Mouse (Mus musculus): ENCODE measurements around the gene Sik3. TPM values are rescaled to one million over a fixed set of nuclear protein-coding genes. Genes with fewer than 3 reads are reported as not detected.

Gene Sik3
- polyA plus RNA-seq, 1 experiment from 2014 or later = 8.4 TPM

GRCm38 (mm10) chr9:46173919-46174318, 161.3 kb downstream of the Sik3 start:
- Histone ChIP-seq H3K4me1 (peaks cover 33% of the 10 kb centered on the region), H3K27ac (replicated peaks) (no peak overlapping the region)
- WGBS = 92% methylated on average over 6 of the region's 6 CpGs

GRCm38 (mm10) chr9:46174770-46175294, 162.2 kb downstream of the Sik3 start:
- H3K27ac ChIP-seq (replicated peaks) = no peak overlapping the region
- no peaks in the 10 kb centered on the region for H3K27me3 ChIP-seq (replicated peaks; ENCODE audit: low read depth, poor library complexity, severe bottlenecking)
- H3K4me3 ChIP-seq = no peak overlapping the region
- peaks cover 16% of the 10 kb centered on the region for H3K36me3 ChIP-seq (replicated peaks)
- H3K9me3 ChIP-seq = no peaks in the 10 kb centered on the region
- peaks cover 26% of the 10 kb centered on the region for H3K4me1 ChIP-seq
- WGBS = 81% methylated on average over 5 of the region's 5 CpGs
- no peak for DNase-seq (ENCODE audit: low spot score)

More at GRCm38 (mm10) chr9:46173919-46174318, 161.3 kb downstream of the Sik3 start:
- Histone ChIP-seq H3K36me3 (replicated peaks) (peaks cover 16% of the 10 kb centered on the region), H3K4me3 (no peak overlapping the region), H3K27me3 (replicated peaks; ENCODE audit: low read depth, poor library complexity, severe bottlenecking) (no peaks in the 10 kb centered on the region), H3K9me3 (no peaks in the 10 kb centered on the region)
- no peak for DNase-seq (ENCODE audit: low spot score)

- no peak overlapping the region for H3K27ac ChIP-seq (replicated peaks)
- H3K4me3 ChIP-seq = no peak overlapping the region
- H3K4me1 ChIP-seq = peaks cover 21% of the 10 kb centered on the region
- DNase-seq (ENCODE audit: low spot score) = no peak
- H3K36me3 ChIP-seq (replicated peaks) = peaks cover 16% of the 10 kb centered on the region
- 73% methylated on average over 1 of the region's 1 CpGs for WGBS
- H3K27me3 ChIP-seq (replicated peaks; ENCODE audit: low read depth, poor library complexity, severe bottlenecking) = no peaks in the 10 kb centered on the region
- no peaks in the 10 kb centered on the region for H3K9me3 ChIP-seq
Measured at GRCm38 (mm10) chr9:46175300-46175699, 162.7 kb downstream of the Sik3 start.

GRCm38 (mm10) chr9:46175938-46176375, 163.3 kb downstream of the Sik3 start:
- Histone ChIP-seq H3K27me3 (replicated peaks; ENCODE audit: low read depth, poor library complexity, severe bottlenecking) (no peaks in the 10 kb centered on the region), H3K27ac (replicated peaks) (no peak overlapping the region), H3K4me3 (no peak overlapping the region), H3K4me1 (peaks cover 19% of the 10 kb centered on the region), H3K36me3 (replicated peaks) (peaks cover 16% of the 10 kb centered on the region), H3K9me3 (no peaks in the 10 kb centered on the region)
- no peak for DNase-seq (ENCODE audit: low spot score)
- 75% methylated on average over 1 of the region's 1 CpGs for WGBS

- Histone ChIP-seq H3K27me3 (replicated peaks; ENCODE audit: low read depth, poor library complexity, severe bottlenecking) (no peaks in the 10 kb centered on the region), H3K4me3 (no peak overlapping the region), H3K9me3 (no peaks in the 10 kb centered on the region), H3K4me1 (peaks cover 19% of the 10 kb centered on the region), H3K36me3 (replicated peaks) (peaks cover 16% of the 10 kb centered on the region), H3K27ac (replicated peaks) (no peak overlapping the region)
- no peak for DNase-seq (ENCODE audit: low spot score)
- 85% methylated on average over 4 of the region's 4 CpGs for WGBS
Measured at GRCm38 (mm10) chr9:46176613-46177012, 164.0 kb downstream of the Sik3 start.

DNA sequence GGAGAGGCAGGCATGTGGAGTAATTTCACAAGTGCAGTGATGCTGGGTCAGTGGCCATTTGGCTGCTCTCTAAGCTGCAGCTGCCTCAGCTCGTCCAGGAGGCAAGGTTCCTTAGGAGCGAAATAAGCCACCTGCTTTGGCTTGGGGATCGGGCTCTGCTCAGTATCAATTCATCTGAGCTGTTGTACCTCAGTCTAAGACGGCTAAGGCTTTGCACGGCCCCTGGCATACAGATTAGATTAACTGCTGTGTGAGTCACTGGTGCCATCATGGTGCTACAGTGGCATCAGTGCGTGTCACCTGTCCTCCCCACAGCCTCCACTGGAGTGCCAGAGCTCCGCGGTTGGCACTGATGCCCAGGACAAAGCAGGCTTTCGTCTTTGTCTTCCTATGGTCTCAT, 166.0 kb downstream of the Sik3 start:
- H3K36me3 ChIP-seq (replicated peaks) = peaks cover 16% of the 10 kb centered on the region
- peaks cover 16% of the 10 kb centered on the region for H3K4me1 ChIP-seq
- WGBS = 90% methylated on average over 9 of the region's 9 CpGs
- no peaks in the 10 kb centered on the region for H3K9me3 ChIP-seq
- no peak overlapping the region for H3K27ac ChIP-seq (replicated peaks)
- H3K27me3 ChIP-seq (replicated peaks; ENCODE audit: low read depth, poor library complexity, severe bottlenecking) = no peaks in the 10 kb centered on the region
- no peak for DNase-seq (ENCODE audit: low spot score)
- H3K4me3 ChIP-seq = no peak overlapping the region

DNA sequence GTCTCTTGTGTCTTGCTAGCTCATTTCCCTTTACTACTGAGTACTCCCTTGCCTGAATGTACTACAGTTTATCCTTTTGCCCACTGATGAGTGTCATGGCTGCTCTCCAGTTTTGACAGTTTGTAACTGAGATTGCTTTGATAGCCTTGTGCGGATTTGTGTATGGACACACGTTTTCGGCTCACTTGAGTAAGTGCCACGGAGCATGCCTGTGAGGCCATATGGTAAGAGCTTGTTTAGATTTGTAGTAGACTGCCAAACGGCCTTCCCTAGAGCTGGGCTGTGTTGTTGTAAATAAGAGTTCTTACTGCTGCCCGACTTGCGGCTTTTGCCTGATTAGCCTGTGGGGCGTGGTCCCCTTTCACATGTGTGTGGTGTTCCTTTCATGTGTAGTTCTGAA, 168.7 kb downstream of the Sik3 start:
- no peak for DNase-seq (ENCODE audit: low spot score)
- no peaks in the 10 kb centered on the region for H3K27me3 ChIP-seq (replicated peaks; ENCODE audit: low read depth, poor library complexity, severe bottlenecking)
- H3K4me3 ChIP-seq = no peak overlapping the region
- peaks cover 3% of the 10 kb centered on the region; the same call in 1 of the 2 replicates for H3K4me1 ChIP-seq
- H3K36me3 ChIP-seq (replicated peaks) = peaks cover 22% of the 10 kb centered on the region
- no peaks in the 10 kb centered on the region for H3K9me3 ChIP-seq
- WGBS = 89% methylated on average over 8 of the region's 8 CpGs
- H3K27ac ChIP-seq (replicated peaks) = no peak overlapping the region

DNA sequence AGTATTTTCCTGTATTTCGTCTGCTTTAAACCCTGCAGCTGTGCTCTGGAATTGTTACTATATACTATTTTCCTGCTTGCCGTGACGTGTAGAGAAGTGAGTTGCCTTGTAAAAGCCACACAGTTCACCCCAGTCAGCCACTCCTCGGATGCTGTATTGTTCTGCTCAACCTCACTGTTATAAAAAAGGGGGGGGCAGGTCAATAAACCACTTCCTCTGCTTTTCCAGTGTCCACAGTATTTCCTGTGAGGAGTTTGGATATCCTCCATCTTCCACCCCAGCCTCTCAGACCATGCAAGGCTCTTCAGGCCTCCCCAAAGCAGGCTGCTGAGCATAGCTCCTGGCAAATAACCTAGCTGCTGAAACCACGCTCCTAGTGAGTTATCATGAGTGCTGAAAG, 171.9 kb downstream of the Sik3 start:
- no peak for DNase-seq (ENCODE audit: low spot score)
- 81% methylated on average over 5 of the region's 5 CpGs for WGBS
- H3K27me3 ChIP-seq (replicated peaks; ENCODE audit: low read depth, poor library complexity, severe bottlenecking) = no peaks in the 10 kb centered on the region

DNA sequence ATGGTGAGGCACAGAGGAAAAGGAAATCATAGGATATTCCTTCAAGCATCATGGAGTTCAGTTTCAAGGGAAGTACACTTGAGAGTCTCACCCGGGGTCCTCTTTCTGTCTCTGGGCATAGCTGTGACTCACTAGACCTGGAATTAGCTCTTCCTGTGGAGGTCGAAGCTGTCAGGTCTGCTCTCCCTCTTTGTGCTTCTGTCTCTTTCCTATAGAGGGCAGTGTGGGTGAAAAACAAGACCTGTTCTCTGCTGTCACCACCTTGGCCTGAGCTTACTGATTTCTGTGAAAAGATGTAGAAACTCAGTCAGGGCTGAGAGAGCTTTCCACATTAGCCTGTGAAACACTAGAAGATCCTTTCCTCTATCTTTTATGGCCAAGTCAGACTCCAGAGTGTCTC, 172.6 kb downstream of the Sik3 start:
- H3K9me3 ChIP-seq = no peaks in the 10 kb centered on the region
- H3K4me3 ChIP-seq = no peak overlapping the region
- H3K4me1 ChIP-seq = peaks cover 2% of the 10 kb centered on the region; the same call in 1 of the 2 replicates
- H3K27me3 ChIP-seq (replicated peaks; ENCODE audit: low read depth, poor library complexity, severe bottlenecking) = no peaks in the 10 kb centered on the region
- 47% methylated on average over 2 of the region's 2 CpGs for WGBS
- no peak for DNase-seq (ENCODE audit: low spot score)
- H3K36me3 ChIP-seq (replicated peaks) = peaks cover 13% of the 10 kb centered on the region
- no peak overlapping the region for H3K27ac ChIP-seq (replicated peaks)

More for the DNA sequence above, 171.9 kb downstream of the Sik3 start:
- no peak overlapping the region for H3K27ac ChIP-seq (replicated peaks)
- H3K36me3 ChIP-seq (replicated peaks) = peaks cover 13% of the 10 kb centered on the region
- no peak overlapping the region for H3K4me3 ChIP-seq
- H3K9me3 ChIP-seq = no peaks in the 10 kb centered on the region
- peaks cover 2% of the 10 kb centered on the region; the same call in 1 of the 2 replicates for H3K4me1 ChIP-seq

GRCm38 (mm10) chr9:46186387-46186786, 173.8 kb downstream of the Sik3 start:
- no peak overlapping the region for H3K27ac ChIP-seq (replicated peaks)
- peaks cover 4% of the 10 kb centered on the region; the same call in 1 of the 2 replicates for H3K4me1 ChIP-seq
- H3K9me3 ChIP-seq = no peaks in the 10 kb centered on the region
- H3K27me3 ChIP-seq (replicated peaks; ENCODE audit: low read depth, poor library complexity, severe bottlenecking) = no peaks in the 10 kb centered on the region
- H3K36me3 ChIP-seq (replicated peaks) = peaks cover 13% of the 10 kb centered on the region
- DNase-seq (ENCODE audit: low spot score) = no peak
- 87% methylated on average over 1 of the region's 1 CpGs for WGBS
- H3K4me3 ChIP-seq = no peak overlapping the region

DNA sequence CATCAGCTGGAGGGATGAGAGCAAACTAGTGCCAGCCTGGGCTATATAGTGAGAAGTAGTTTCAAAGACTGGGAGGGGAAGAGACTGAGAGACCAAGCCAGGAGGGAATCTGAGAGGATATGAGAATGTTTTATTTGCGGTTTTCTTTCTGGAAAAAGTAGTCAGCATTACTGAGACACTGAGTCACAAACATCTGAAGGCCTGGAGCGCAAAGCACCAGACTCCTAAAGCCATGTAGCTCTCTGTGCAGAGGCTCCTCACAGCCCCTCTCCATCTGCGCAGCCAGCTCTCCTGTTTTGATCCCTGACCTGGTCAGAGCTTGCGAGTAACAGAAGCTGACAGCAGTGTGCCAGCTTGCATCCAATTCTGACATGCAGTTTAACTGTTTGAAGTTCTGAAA, 175.8 kb downstream of the Sik3 start:
- H3K27ac ChIP-seq (replicated peaks) = no peak overlapping the region
- H3K9me3 ChIP-seq = no peaks in the 10 kb centered on the region
- no peak for DNase-seq (ENCODE audit: low spot score)
- H3K4me1 ChIP-seq = peaks cover 4% of the 10 kb centered on the region; the same call in 1 of the 2 replicates
- H3K36me3 ChIP-seq (replicated peaks) = peaks cover 13% of the 10 kb centered on the region
- no peaks in the 10 kb centered on the region for H3K27me3 ChIP-seq (replicated peaks; ENCODE audit: low read depth, poor library complexity, severe bottlenecking)
- WGBS = 81% methylated on average over 4 of the region's 4 CpGs
- H3K4me3 ChIP-seq = no peak overlapping the region

- Histone ChIP-seq H3K4me1 (peaks cover 4% of the 10 kb centered on the region; the same call in 1 of the 2 replicates), H3K4me3 (no peak overlapping the region), H3K9me3 (no peaks in the 10 kb centered on the region), H3K27ac (replicated peaks) (no peak overlapping the region), H3K36me3 (replicated peaks) (peaks cover 16% of the 10 kb centered on the region), H3K27me3 (replicated peaks; ENCODE audit: low read depth, poor library complexity, severe bottlenecking) (no peaks in the 10 kb centered on the region)
- WGBS = 73% methylated on average over 5 of the region's 5 CpGs
- no peak for DNase-seq (ENCODE audit: low spot score)
Measured at GRCm38 (mm10) chr9:46188956-46189355, 176.3 kb downstream of the Sik3 start.

- DNase-seq (ENCODE audit: low spot score) = no peak
- Histone ChIP-seq H3K27ac (replicated peaks) (no peak overlapping the region), H3K9me3 (no peaks in the 10 kb centered on the region), H3K27me3 (replicated peaks; ENCODE audit: low read depth, poor library complexity, severe bottlenecking) (no peaks in the 10 kb centered on the region), H3K4me3 (no peak overlapping the region), H3K4me1 (peaks cover 4% of the 10 kb centered on the region; the same call in 1 of the 2 replicates), H3K36me3 (replicated peaks) (peaks cover 19% of the 10 kb centered on the region)
- WGBS = 84% methylated on average over 10 of the region's 10 CpGs
Measured at GRCm38 (mm10) chr9:46189381-46189780, 176.8 kb downstream of the Sik3 start.
